Mouse (Mus musculus) heart, postnatal 10 days (tissue): Measurements from ENCODE around the gene Gm7982. TPM values are rescaled to one million over a fixed set of nuclear protein-coding genes. Genes with fewer than 3 reads are reported as not detected.
"Not testable (repeated sequence)": the region's sequence is repeated elsewhere in the genome, so short reads cannot be mapped to it uniquely, and the experiment has no call there.

ENCODE experiments used
- DNase-seq, 2 experiments: peaks; one replicate each; pipeline ENCODE4 v3.0.0; 2021
- intact Hi-C: fragments of 180-260 bp; cut with DNase I; formaldehyde crosslinking; loops from one replicate; pipeline ENCODE4 v1.15.1; 2025
- total RNA-seq, 2 experiments: library from RNA; stranded (reverse); gene quantifications; 2 replicates each; pipeline ENCODE4 v1.2.3; 2021

Gm7982 gene
- not detected for total RNA-seq

DNA sequence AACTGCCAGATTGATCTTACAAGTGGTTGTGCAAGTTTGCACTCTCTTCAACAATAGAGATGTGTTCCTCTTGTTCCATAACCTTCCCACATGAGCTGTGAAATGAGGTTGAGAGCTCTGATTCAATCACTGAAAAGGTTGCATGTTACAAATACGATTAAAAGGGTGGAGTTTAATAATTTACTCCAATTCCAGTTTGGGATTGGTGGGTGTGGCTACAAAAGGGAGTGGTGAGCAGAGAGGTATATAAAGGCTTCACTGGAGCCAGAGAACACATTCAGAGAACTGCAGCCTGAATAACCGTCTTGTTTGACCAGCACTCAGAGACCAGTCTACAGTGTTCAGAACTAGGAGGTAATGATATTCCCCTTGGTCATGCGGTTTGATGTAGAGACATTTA, at the start of gene Gm7982:
Gm7982 (plus strand) TSS at position 301 of the 400 bp plus-strand sequence.
- DNase-seq, intact Hi-C loops: not testable (repeated sequence)

DNA sequence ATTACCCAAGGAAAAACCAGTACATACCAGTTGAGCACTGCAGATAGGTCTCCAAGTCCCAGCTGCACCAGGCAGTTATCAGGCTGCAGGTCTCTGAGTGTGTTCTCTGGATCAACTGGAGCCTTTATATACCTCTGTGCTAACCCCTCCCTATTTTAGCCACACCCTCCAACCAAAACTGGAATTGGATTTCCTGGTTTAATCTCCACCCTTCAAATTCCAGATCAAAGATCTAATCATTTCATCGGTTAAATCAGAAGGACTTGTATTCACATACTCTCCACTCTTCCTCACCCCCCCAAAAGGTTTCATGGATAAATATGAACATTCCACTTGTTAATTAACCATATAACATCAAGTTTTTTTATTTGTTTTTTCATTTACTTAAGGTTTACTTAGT, 5.7 kb upstream of the Gm7982 start, which contains the start of gene Gm7978:
Gm7978 (minus strand) TSS at position 101 of the 400 bp plus-strand sequence.
- intact Hi-C loops, DNase-seq: not testable (repeated sequence)

DNA sequence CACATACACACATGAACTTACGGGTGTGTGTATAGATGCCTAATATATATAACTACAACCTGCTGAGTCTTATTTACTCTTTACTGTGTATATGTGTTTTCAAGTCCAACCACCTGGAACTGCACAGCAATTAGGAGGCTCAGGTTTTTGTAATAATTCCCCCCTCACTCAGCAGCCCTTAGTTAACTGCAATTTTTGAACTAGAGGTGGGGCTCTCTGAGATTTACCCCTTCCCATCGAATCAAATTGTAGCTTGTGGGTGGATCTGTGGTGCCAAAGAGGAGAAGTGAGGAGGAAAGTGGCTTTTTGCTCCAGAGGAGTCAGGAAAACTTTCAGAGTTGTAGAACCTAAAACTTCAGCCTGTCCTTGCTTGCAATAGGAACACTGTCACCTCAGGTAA, 33.9 kb downstream of the Gm7982 start, which contains the start of gene E330014E10Rik:
E330014E10Rik (plus strand) TSS at position 301 of the 400 bp plus-strand sequence.
- intact Hi-C loops, DNase-seq: not testable (repeated sequence)

Other genes starting within 250 kb of the Gm7982 start
- not detected for gene Gm3286, start 231.3 kb upstream of the Gm7982 start, total RNA-seq
- not detected for gene Gm7971, start 147.1 kb upstream of the Gm7982 start, total RNA-seq
- gene Gm7978, start 5.8 kb upstream of the Gm7982 start, total RNA-seq = not detected
- gene E330014E10Rik, start 34.0 kb downstream of the Gm7982 start, total RNA-seq = not detected
- 1 to 10 TPM in 1 of 2 experiments, not detected in 1; 6.0 TPM for gene Cxcl13, start 214.9 kb downstream of the Gm7982 start, total RNA-seq